Mouse (Mus musculus): ENCODE measurements around the gene Gbp2b.
A peak's percentile ranks its signal among the peaks of the same experiment; 100 is the strongest.

Gene Gbp2b

GRCm38 (mm10) chr3:142594547-142594946 is at the start of gene Gbp2b:
Gene Gbp2b (plus strand): TSS chr3:142594847.
- no peak for DNase-seq

GRCm38 (mm10) chr3:142546690-142547089 is 48.0 kb upstream of the Gbp2b start:
- DNase-seq, result no peak

GRCm38 (mm10) chr3:142550052-142550676 is 44.5 kb upstream of the Gbp2b start:
- DNase-seq, result no peak

- no peak for DNase-seq
Observed at GRCm38 (mm10) chr3:142554601-142555000, 40.0 kb upstream of the Gbp2b start.

GRCm38 (mm10) chr3:142555623-142556022 is 39.0 kb upstream of the Gbp2b start:
- DNase-seq, result no peak

- no peak for DNase-seq
Observed at GRCm38 (mm10) chr3:142559632-142560228, 34.9 kb upstream of the Gbp2b start, which contains the start of gene Gbp3. Gene Gbp3 (plus strand): TSS chr3:142560026.

- peak; percentile 77 to 84 for DNase-seq
Observed at GRCm38 (mm10) chr3:142560296-142560948, 34.2 kb upstream of the Gbp2b start.

GRCm38 (mm10) chr3:142561045-142561646 is 33.5 kb upstream of the Gbp2b start:
- DNase-seq, result no peak

- DNase-seq, result no peak
Observed at GRCm38 (mm10) chr3:142561666-142562065, 33.0 kb upstream of the Gbp2b start.

- DNase-seq, result peak; percentile 30 to 47
Observed at GRCm38 (mm10) chr3:142567490-142567889, 27.2 kb upstream of the Gbp2b start.

- DNase-seq, result no peak
Observed at GRCm38 (mm10) chr3:142570738-142571137, 23.9 kb upstream of the Gbp2b start.

GRCm38 (mm10) chr3:142577108-142577507 is 17.5 kb upstream of the Gbp2b start:
- DNase-seq, result no peak

GRCm38 (mm10) chr3:142578342-142578741 is 16.3 kb upstream of the Gbp2b start:
- DNase-seq, result no peak

- no peak for DNase-seq
Observed at GRCm38 (mm10) chr3:142583067-142583466, 11.6 kb upstream of the Gbp2b start.

- DNase-seq, result no peak
Observed at GRCm38 (mm10) chr3:142587386-142587785, 7.3 kb upstream of the Gbp2b start.

GRCm38 (mm10) chr3:142588888-142589287 is 5.8 kb upstream of the Gbp2b start:
- DNase-seq, result no peak

- no peak for DNase-seq
Observed at GRCm38 (mm10) chr3:142590431-142591067, 4.1 kb upstream of the Gbp2b start.

- no peak for DNase-seq
Observed at GRCm38 (mm10) chr3:142597923-142598322, 3.3 kb downstream of the Gbp2b start.

GRCm38 (mm10) chr3:142601675-142602074 is 7.0 kb downstream of the Gbp2b start:
- DNase-seq, result no peak

- no peak for DNase-seq
Observed at GRCm38 (mm10) chr3:142618658-142619057, 24.0 kb downstream of the Gbp2b start.

GRCm38 (mm10) chr3:142619606-142620005 is 25.0 kb downstream of the Gbp2b start:
- no peak for DNase-seq

- DNase-seq, result no peak
Observed at GRCm38 (mm10) chr3:142620111-142620955, 25.7 kb downstream of the Gbp2b start, which contains the start of gene Gbp2. Gene Gbp2 (plus strand): TSS chr3:142620602.
